Mouse (Mus musculus): Measurements from ENCODE around the gene Angptl4.
"Not testable (repeated sequence)": the region's sequence is repeated elsewhere in the genome, so short reads cannot be mapped to it uniquely, and the experiment has no call there.

- not testable (repeated sequence) for TF ChIP-seq POLR2A, CTCF (IDR thresholded peaks at IDR 0.05; ENCODE audit: extremely low read depth, insufficient read depth, low read length)
Observed at GRCm38 (mm10) chr17:33824997-33825330, 43.3 kb upstream of the Angptl4 start.
